Mouse (Mus musculus) limb, embryonic 10.5 days (tissue): ENCODE results near the gene Slc22a2. TPM values are rescaled to one million over a fixed set of nuclear protein-coding genes. Genes with fewer than 3 reads are reported as not detected.
"Not testable (repeated sequence)": the region's sequence is repeated elsewhere in the genome, so short reads cannot be mapped to it uniquely, and the experiment has no call there.

Experiments used
- DNase-seq: peaks from one replicate; pipeline ENCODE4 v3.0.0-alpha.2; 2017; ENCODE audit warnings: low spot score
- H3K27ac ChIP-seq: fragments of 300-500 bp; sonication (generic); 2 replicates; pipeline ENCODE4 v1.5.1; 2016; ENCODE audit warnings: mild to moderate bottlenecking
- H3K27me3 ChIP-seq: fragments of 300-500 bp; sonication (generic); 2 replicates; pipeline ENCODE4 v1.6.1; 2016; ENCODE audit warnings: low read depth, mild to moderate bottlenecking; ENCODE audit not compliant: poor library complexity, severe bottlenecking
- H3K36me3 ChIP-seq: fragments of 300-500 bp; sonication (generic); 2 replicates; pipeline ENCODE4 v1.6.1; 2016; ENCODE audit warnings: mild to moderate bottlenecking, moderate library complexity
- H3K4me1 ChIP-seq: fragments of 300-500 bp; sonication (generic); 2 replicates; pipeline ENCODE4 v1.6.1; 2016
- H3K4me3 ChIP-seq: fragments of 300-500 bp; sonication (generic); 2 replicates; pipeline ENCODE4 v1.5.1; 2016; ENCODE audit warnings: mild to moderate bottlenecking, moderate library complexity
- H3K9me3 ChIP-seq: fragments of 300-500 bp; sonication (generic); replicated peaks from 2 replicates; pipeline ENCODE4 v1.6.1; 2016; ENCODE audit warnings: mild to moderate bottlenecking
- WGBS: fragments of 180-500 bp; shearing (Covaris S2); methylation state at CpG from one replicate; pipeline ENCODE4 v1.1.7; 2016; 5-methylcytosine and 5-hydroxymethylcytosine counted together
- polyA plus RNA-seq: library from polyadenylated mRNA; unstranded; fragments of >200 nt; fragmentation: Nextera tagmentation; extraction: Ambion mirVana; gene quantifications from 2 replicates; pipeline ENCODE4 v1.2.1, GENCODE M21; 2016

The Slc22a2 gene
- polyA plus RNA-seq, 1 experiment from 2014 or later = not detected

DNA sequence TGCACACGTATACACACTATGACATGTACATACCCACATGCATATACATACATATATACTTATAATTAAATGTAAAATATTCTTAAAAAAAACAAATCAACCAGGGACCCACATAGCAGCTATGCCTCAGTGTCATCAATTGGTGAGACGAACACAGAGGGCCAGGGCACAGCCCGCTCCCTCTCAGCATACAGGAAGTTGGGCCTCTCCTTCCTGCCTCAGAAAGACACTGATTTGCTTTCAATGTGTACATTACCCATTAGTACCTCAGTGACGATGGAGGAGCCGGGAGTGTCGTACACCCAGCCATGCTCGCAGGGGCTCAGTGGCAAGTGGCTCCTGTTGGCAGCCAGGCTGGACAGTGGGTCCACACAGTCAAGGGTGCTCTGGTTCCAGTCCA lies 91.0 kb downstream of the Slc22a2 start:
- DNase-seq, H3K27ac ChIP-seq, H3K36me3 ChIP-seq, H3K27me3 ChIP-seq, H3K4me3 ChIP-seq, H3K9me3 ChIP-seq: not testable (repeated sequence)
- 92% methylated on average over 7 of the region's 7 CpGs for WGBS
- peaks cover 10% of the 10 kb centered on the region; the same call in 1 of the 2 replicates for H3K4me1 ChIP-seq

DNA sequence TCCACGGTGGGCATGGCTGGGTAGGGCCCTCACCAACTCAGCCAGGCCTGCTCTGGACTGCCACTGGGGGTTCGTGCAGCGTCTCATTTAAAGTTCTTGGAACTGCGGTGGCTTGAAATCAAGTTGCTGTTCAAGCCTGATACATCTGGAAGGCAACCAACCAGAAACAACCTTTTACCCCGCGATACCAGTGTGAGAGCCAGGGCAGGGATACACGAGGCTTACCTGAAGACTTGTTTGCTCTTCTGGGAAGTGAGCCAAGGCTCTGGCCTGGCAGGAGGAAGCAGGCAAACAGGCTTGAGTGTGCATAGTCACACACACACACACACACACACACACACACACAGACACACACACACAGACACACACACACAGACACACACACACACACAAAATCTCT lies 91.7 kb downstream of the Slc22a2 start, which contains the start of gene Slc22a1:
Gene Slc22a1 (minus strand): TSS at position 184 of the 400 bp plus-strand sequence.
- no peak within 1 kb of the TSS for H3K4me3 ChIP-seq
- no peak for DNase-seq
- no peaks in the 10 kb centered on the region for H3K9me3 ChIP-seq
- peaks cover 10% of the 10 kb centered on the region for H3K36me3 ChIP-seq
- H3K4me1 ChIP-seq = peaks cover 10% of the 10 kb centered on the region; the same call in 1 of the 2 replicates
- no peaks in the 10 kb centered on the region for H3K27me3 ChIP-seq
- WGBS = 91% methylated on average over 7 of the region's 7 CpGs
- no peak within 1 kb of the TSS for H3K27ac ChIP-seq

- peaks cover 25% of the 10 kb centered on the region for H3K36me3 ChIP-seq
- peaks cover 5% of the 10 kb centered on the region; the same call in 1 of the 2 replicates for H3K4me1 ChIP-seq
- no peaks in the 10 kb centered on the region for H3K9me3 ChIP-seq
- no peak overlapping the region for H3K4me3 ChIP-seq
- DNase-seq = no peak
- no peaks in the 10 kb centered on the region for H3K27me3 ChIP-seq
- H3K27ac ChIP-seq = no peak overlapping the region
These were observed 93.2 kb downstream of the Slc22a2 start for GRCm38 (mm10) chr17:12677139-12677538.

Other genes with a start within 250 kb of the Slc22a2 start
- 0.09 TPM in 1 of 2 replicates, not detected in the other for gene Plg, start 205.5 kb upstream of the Slc22a2 start, polyA plus RNA-seq
- 0.04 TPM in 1 of 2 replicates, not detected in the other for gene Slc22a3, start 76.4 kb upstream of the Slc22a2 start, polyA plus RNA-seq
- gene Slc22a1, start 91.7 kb downstream of the Slc22a2 start, polyA plus RNA-seq = not detected in 2 replicates
- gene Igf2r, start 185.5 kb downstream of the Slc22a2 start, polyA plus RNA-seq = 30.3 and 35.6 TPM in 2 replicates